Mouse (Mus musculus) retina, postnatal 1 day (tissue): ENCODE results near the gene Wasf1.

Experiments used
- DNase-seq: peaks from one replicate; pipeline ENCODE4 v3.0.0-alpha.2; 2012

The Wasf1 gene

DNA sequence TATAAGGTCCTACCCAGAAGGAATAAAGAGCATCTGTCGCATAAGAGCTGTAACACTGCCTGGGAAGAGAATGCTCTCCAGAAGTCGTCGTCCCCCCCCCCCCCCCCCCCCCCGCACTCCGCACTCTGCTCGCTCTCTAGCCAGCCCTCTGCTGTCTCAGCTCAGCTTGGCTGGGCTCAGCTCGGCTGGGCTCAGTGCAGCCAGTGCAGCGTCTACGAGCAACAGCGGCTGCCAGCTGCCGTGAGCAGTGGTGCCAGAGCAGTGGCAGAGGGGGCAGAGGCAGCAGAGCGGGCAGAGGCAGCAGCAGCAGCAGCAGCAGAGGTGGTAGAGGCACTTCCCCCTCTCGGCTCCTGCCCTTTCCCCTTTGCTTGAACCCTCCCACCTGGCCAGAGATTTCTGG, 102.1 kb downstream of the Wasf1 start:
- DNase-seq = peak; percentile 56
